Mouse (Mus musculus) lung, embryonic 14.5 days (tissue): ENCODE results near the gene Olfr323. TPM values are rescaled to one million over a fixed set of nuclear protein-coding genes. Genes with fewer than 3 reads are reported as not detected.

Experiments used
- ATAC-seq: fragments of 200-750 bp; cut with Nextera tagmentation; 2 replicates; pipeline ENCODE4 v1.8.0; 2017; ENCODE audit warnings: mild to moderate bottlenecking, moderate TSS enrichment, moderate library complexity; ENCODE audit not compliant: insufficient read depth
- DNase-seq: peaks from one replicate; pipeline ENCODE4 v3.0.0-alpha.2; 2015
- H3K27ac ChIP-seq: fragments of 300-500 bp; sonication (generic); 2 replicates; pipeline ENCODE4 v1.5.1; 2014; ENCODE audit warnings: low read depth, mild to moderate bottlenecking, moderate library complexity
- H3K27me3 ChIP-seq: fragments of 300-500 bp; sonication (generic); 2 replicates; pipeline ENCODE4 v1.6.1; 2014; ENCODE audit warnings: low read length, control low read depth; ENCODE audit not compliant: insufficient read depth
- H3K36me3 ChIP-seq: fragments of 300-500 bp; sonication (generic); 2 replicates; pipeline ENCODE4 v1.6.1; 2014; ENCODE audit warnings: control low read depth; ENCODE audit not compliant: insufficient read depth
- H3K4me1 ChIP-seq: fragments of 300-500 bp; sonication (generic); 2 replicates; pipeline ENCODE4 v1.6.1; 2014; ENCODE audit warnings: antibody characterized with exemption, control low read depth; ENCODE audit not compliant: insufficient read depth
- H3K4me2 ChIP-seq: fragments of 300-500 bp; sonication (generic); 2 replicates; pipeline ENCODE4 v1.6.1; 2014; ENCODE audit warnings: mild to moderate bottlenecking
- H3K4me3 ChIP-seq: fragments of 300-500 bp; sonication (generic); 2 replicates; pipeline ENCODE4 v1.5.1; 2014; ENCODE audit warnings: low read depth, low read length
- H3K9ac ChIP-seq: fragments of 300-500 bp; sonication (generic); 2 replicates; pipeline ENCODE4 v1.6.1; 2014
- H3K9me3 ChIP-seq: fragments of 300-500 bp; sonication (generic); 2 replicates; pipeline ENCODE4 v1.6.1; 2016; ENCODE audit warnings: low read depth, low read length, control low read depth
- CTCF ChIP-seq: IDR thresholded peaks from 2 replicates; pipeline ENCODE4 v1.5.1; 2016; ENCODE audit warnings: antibody characterized with exemption, low read depth
- WGBS: fragments of 180-500 bp; shearing (Covaris S2); extraction: QIAGEN DNeasy Blood & Tissue Kit; methylation state at CpG from one replicate; pipeline ENCODE4 v1.1.7; 2014; 5-methylcytosine and 5-hydroxymethylcytosine counted together
- polyA plus RNA-seq: library from polyadenylated mRNA; unstranded; fragments of >200 nt; fragmentation: Nextera tagmentation; extraction: Ambion mirVana; gene quantifications from 2 replicates; pipeline ENCODE4 v1.2.1, GENCODE M21; 2014

Olfr323 gene
- polyA plus RNA-seq, 1 experiment from 2014 or later = not detected

DNA sequence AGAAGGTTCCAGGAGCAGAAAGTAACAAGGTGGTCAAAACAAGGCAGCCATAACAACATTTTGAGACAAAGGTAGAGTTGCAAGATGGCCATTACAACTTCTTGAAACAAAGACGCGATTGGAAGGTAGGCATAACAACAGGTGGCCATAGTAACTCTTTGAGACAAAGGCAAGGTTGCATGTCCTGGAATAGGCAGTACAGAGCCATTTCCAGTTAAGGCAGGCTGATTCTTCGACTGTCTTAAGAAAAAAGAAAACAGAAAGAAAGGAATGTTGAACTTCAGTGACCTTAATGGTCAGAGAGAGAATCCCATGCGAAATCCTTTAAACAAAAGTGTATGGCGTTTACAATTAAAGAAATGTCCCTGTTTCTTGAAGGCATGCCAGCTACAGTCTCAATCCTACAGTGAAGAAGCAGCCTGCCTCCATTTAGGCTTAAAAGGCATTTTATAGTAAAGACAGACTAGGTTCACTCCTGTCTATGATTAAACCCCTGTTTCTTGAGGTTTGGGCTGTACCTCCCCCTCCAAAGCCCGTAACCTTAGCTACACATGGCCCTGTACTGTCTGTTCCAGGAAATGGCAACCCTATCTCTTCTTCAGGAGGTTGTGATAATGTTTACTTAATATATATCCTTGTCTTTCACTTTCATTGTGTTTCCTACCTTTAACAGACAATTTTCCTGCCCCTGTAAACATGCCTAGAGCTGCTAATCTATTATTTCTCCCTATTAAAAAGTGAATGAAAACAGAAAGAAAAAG is 27.3 kb downstream of the Olfr323 start:
- no peaks in the 10 kb centered on the region for H3K36me3 ChIP-seq
- no peak for TF ChIP-seq CTCF
- H3K9me3 ChIP-seq = no peaks in the 10 kb centered on the region
- H3K27me3 ChIP-seq = no peaks in the 10 kb centered on the region
- no peak overlapping the region for H3K4me3 ChIP-seq
- DNase-seq (no peak), ATAC-seq (no peak)
- no peak overlapping the region for H3K27ac ChIP-seq
- no peaks in the 10 kb centered on the region for H3K4me1 ChIP-seq
- WGBS = 59% methylated on average over 6 of the region's 6 CpGs
- no peak overlapping the region for H3K9ac ChIP-seq
- H3K4me2 ChIP-seq = no peak overlapping the region

DNA sequence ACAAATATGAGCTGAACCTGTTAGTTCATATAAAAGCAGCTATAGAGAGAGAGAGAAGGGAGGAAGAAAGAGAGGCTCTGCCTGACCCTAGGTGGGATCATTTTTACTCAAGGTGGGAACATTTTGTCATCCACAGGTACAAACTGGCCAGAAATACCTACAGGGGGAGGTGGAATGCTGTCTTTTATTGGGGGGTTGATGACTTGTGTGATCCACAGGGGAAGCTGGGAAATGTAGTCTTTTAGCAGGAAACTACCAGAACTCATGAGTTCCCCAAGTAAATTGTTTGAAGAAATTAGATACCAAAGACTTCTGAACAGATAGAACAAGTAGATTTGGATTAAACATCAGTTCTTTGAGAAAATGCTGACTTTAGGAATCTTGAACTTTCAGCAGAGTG is 28.2 kb downstream of the Olfr323 start:
- Histone ChIP-seq H3K4me3 (no peak overlapping the region), H3K9ac (no peak overlapping the region), H3K36me3 (no peaks in the 10 kb centered on the region), H3K27me3 (no peaks in the 10 kb centered on the region), H3K4me2 (no peak overlapping the region), H3K27ac (no peak overlapping the region), H3K4me1 (no peaks in the 10 kb centered on the region), H3K9me3 (no peaks in the 10 kb centered on the region)
- ATAC-seq (no peak), DNase-seq (no peak)
- no peak for TF ChIP-seq CTCF

DNA sequence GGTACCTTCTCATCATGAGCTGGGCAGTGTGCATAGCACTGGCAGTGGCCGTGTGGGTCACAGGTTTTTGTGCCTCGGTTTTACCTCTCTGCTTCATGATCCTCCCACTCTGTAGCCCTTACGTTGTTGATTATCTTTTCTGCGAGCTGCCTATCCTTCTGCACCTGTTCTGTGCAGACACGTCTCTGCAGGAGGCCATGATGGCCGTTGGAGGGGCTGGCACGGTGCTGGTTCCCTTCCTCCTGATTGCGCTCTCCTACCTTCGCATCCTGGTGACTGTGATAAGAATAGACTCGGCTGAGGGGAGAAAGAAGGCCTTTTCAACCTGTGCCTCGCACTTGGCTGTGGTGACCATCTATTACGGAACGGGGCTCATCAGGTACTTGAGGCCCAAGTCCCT is 32.5 kb downstream of the Olfr323 start:
- Histone ChIP-seq H3K4me3 (no peak overlapping the region), H3K27me3 (no peaks in the 10 kb centered on the region), H3K9me3 (no peaks in the 10 kb centered on the region), H3K36me3 (no peaks in the 10 kb centered on the region), H3K9ac (no peak overlapping the region), H3K4me1 (no peaks in the 10 kb centered on the region), H3K4me2 (no peak overlapping the region), H3K27ac (no peak overlapping the region)
- 86% methylated on average over 13 of the region's 13 CpGs for WGBS
- no peak for ATAC-seq
- TF ChIP-seq CTCF = no peak
- DNase-seq = no peak

DNA sequence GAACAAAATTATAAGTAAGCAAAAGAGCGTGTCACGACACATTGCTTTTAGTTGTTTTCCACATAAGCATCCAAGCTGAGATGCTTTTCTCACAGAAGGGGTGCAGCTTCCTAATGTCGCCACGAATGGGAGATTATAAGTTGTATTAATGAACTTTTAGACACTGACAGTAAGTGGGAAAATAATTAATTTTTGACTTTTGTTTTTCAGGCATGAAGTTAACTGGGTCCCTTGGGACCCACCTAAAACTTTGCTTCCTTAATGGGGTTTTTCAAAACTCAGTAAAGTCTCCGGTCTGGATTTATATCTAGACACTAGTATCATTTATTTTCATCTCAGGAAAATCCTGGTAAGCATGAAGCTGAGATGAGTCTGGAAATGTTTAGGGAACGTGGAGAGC is 35.5 kb downstream of the Olfr323 start, which contains the start of gene Olfr324:
Olfr324 (plus strand) TSS at position 301 of the 400 bp plus-strand sequence.
- WGBS = 75% methylated on average over 6 of the region's 6 CpGs
- Histone ChIP-seq H3K4me2 (no peak within 1 kb of the TSS), H3K27ac (no peak within 1 kb of the TSS), H3K36me3 (no peaks in the 10 kb centered on the region), H3K4me1 (no peaks in the 10 kb centered on the region), H3K4me3 (no peak within 1 kb of the TSS), H3K9me3 (no peaks in the 10 kb centered on the region), H3K27me3 (no peaks in the 10 kb centered on the region), H3K9ac (no peak within 1 kb of the TSS)
- DNase-seq = no peak
- TF ChIP-seq CTCF = no peak
- no peak for ATAC-seq

DNA sequence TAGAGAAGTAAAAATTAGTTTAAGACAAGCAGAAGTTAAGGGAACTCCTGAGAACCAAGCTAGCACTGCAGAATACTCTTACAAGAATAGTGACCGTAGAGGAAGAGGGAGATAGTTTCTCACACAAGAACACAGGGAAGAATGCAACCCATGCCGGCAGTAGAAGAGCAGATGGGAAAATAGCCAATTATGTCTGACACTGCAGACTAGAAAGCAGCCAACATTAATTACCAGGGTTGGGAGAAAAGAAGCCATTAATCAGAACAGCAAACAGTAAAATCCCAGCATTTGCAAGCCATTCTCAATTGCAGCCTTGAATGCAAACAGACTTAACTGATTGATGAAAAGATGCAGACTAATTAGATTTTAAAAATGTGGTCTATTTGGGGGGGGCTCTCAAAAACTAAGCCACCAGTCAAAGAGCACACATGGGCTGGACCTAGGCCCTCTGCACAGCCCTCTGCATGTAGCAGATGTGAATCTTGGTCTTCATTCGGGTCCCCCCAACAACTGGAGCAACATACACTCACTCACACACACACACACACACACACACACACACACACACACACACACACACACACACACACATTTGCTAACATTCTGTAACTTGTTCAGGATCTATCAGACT is 41.6 kb downstream of the Olfr323 start:
- Histone ChIP-seq H3K27me3 (no peaks in the 10 kb centered on the region), H3K4me1 (no peaks in the 10 kb centered on the region), H3K27ac (no peak overlapping the region), H3K4me3 (no peak overlapping the region), H3K9me3 (no peaks in the 10 kb centered on the region), H3K9ac (no peak overlapping the region), H3K36me3 (no peaks in the 10 kb centered on the region), H3K4me2 (no peak overlapping the region)
- no peak for DNase-seq
- no peak for ATAC-seq
- 61% methylated on average over 3 of the region's 3 CpGs for WGBS
- TF ChIP-seq CTCF = no peak

DNA sequence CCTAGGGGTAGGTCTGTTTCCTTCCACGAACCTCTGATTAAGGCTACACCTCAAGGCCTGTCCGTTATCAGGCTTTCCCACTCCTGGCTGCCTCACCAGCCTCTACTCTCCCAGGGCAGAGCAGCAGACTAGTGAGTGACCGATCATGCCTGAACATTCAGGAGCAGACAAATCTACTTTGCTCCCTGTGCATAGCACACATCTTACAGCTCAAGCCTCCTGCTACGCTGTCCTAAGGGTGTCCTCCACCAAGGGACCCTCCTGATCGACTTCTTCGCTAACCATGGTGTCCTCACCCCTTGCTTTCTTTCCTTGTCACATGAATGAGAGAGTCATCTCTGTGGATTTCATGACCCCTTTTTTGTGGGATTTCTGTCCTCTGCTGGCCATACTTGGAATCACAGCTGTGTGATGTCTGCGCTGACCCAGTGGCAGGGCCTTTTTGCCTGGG is 42.4 kb downstream of the Olfr323 start:
- Histone ChIP-seq H3K36me3 (no peaks in the 10 kb centered on the region), H3K9me3 (no peaks in the 10 kb centered on the region), H3K4me1 (no peaks in the 10 kb centered on the region), H3K4me3 (no peak overlapping the region), H3K4me2 (no peak overlapping the region), H3K27me3 (no peaks in the 10 kb centered on the region), H3K9ac (no peak overlapping the region), H3K27ac (no peak overlapping the region)
- DNase-seq (peak; percentile 38), ATAC-seq (no peak)
- WGBS = 63% methylated on average over 7 of the region's 7 CpGs
- peak; percentile 73 for TF ChIP-seq CTCF

DNA sequence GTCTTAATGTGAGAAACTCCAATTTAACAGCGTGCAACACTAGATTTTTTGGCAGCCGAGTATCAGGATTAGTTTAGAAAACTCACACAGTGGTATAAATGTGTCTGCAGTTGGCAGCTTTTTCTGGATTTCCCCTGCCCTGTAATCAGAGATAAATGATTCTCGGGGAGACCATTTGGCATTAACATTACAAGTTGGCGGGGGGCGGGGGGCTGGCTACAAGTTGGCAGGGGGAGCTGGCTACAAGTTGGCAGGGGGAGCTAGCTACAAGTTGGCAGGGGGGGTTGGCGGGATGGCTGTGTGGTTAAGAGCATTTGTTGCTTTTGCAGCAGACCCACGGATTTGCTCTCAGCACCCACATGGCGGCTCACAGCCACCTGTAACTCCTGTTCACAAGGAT is 51.7 kb downstream of the Olfr323 start:
- no peak for TF ChIP-seq CTCF
- H3K27ac ChIP-seq = no peak overlapping the region
- no peak overlapping the region for H3K4me3 ChIP-seq
- H3K9ac ChIP-seq = no peak overlapping the region
- H3K9me3 ChIP-seq = no peaks in the 10 kb centered on the region
- DNase-seq (no peak), ATAC-seq (no peak)
- H3K4me1 ChIP-seq = no peaks in the 10 kb centered on the region
- H3K36me3 ChIP-seq = no peaks in the 10 kb centered on the region
- H3K4me2 ChIP-seq = no peak overlapping the region
- WGBS = 65% methylated on average over 8 of the region's 8 CpGs
- no peaks in the 10 kb centered on the region for H3K27me3 ChIP-seq
